Mouse (Mus musculus) c-Kit-positive CD71-positive TER-119-positive erythroid progenitor cells, embryonic 14.5 days (primary cell): Measurements from ENCODE around the gene Selenon.

Experiments
- DNase-seq: peaks from one replicate; pipeline ENCODE4 v3.0.0-alpha.2; 2013; ENCODE audit warnings: low spot score

Selenon gene

DNA sequence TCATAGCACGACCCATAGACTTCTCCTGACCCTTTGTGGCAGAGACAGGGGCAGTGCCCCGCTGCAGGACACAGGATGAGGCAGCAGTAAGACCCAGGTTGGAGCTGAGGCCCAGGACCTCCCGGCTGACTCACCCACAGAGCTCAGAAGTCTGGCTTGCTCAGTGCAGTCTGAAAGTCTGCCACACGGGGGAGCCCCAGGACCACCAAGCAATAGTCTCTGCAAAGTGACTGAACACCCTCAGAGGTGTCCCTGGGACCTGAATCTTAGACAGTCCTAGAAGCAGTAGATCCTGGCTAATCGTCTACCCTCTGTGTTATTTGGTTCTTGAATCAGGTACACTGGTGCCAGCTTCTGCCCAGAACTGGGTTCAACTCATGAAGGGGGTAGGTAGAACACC lies 8.7 kb downstream of the Selenon start:
- peak; percentile 85 for DNase-seq

DNA sequence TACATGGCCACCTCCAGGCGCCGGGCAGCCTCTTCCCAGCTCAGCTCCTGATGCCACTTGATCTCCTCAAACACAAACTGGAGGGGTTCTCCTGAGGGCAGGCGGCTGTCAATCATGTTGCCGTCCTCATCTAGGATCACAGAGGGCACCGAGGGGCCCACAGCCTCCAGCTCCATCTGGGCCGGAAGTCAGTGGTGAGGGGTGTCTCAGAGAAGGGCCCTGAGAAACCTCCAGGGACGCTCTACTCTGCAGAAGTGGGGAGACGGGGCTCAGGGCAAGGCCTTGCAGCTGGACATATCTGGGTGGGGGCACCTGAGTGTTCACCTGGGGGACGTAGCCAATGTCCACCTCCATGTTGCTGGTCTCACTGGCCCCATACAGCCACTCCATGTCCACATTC lies 9.2 kb downstream of the Selenon start:
- no peak for DNase-seq

DNA sequence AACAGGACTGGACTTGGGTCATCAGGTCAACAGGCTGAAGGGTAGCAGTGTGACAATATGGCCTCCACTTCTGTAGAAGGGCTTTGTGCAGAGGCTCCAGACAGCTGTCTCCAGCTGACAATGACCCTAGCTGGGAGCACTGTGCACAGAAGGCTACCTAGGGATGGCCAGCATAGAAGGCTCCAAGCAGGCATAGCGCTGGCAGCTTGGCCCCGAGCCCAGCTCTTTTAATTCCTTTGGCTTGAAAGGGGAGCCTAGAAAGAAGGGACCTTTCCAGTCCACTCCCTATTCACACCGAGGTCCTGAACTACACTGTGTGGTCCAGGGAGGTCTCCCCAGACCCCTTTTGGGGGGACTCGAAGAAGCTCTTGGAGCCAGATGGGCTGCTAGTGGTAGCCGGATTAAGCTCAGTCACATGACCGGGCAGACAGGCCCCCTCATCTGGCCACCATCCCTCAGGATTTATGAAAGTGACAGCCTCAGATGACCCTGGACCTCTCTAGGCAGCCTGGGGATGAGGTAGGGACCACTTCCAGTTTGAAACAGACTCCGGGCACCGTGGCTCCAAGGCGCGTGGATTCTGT lies 12.9 kb downstream of the Selenon start:
- DNase-seq = no peak

DNA sequence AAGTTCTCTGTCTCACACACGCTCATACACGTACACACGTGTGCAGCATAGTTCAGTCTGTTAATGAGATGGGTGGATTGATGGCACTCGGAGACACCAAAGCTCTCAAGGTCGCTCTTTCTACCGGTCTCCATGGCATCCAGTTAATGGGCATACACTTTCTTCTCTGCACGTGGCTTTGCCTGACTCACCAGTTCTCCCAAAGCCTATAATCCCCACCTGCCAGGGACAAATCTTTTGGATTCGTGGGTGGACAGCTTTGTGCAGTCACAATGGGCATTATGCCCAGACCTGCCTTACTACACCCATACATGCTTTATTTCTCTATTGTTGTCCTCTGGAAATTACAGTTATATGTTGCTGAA lies 16.2 kb downstream of the Selenon start:
- DNase-seq = no peak

DNA sequence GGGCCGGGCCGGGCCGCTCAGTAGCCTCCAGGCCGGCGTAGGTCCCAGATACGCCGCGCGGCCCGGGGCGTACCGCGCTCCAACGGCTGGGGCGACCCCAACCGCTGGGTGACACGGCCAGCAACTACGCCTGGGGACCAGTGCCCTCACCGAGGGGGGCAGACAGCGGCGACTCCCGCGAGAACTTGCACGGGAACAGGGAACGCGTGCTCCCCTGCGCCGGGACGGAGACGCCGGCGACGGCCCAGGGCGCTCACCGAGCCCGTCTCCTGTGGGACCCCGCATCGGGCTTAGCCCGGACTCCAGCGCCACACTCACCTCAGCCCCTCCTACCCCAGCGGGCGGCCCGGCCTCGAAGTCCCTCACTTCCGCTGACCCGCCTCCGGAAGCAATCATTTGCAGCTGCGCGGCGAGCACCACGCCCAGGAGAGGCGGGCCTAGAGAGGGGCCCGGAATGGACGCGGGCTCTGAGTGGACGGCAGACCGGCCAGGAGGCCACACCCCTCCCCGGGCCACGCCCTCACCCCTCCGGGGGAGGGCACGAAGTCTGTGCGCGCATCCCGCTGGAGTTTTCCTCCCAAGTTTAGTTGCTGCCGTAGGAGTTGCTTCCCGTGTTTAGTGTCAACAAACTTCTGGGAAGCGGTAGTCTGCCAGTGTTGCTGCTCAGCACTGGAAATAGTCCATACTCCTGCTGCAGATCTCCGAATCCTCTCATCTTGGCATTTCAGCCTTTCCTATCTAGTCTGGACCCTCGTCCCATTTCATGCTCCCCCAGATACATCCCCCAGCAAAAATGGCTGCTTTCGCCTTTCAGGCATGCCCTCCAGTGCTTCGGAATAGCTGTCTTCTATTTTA lies 16.8 kb downstream of the Selenon start, which contains the start of gene Mtfr1l:
Mtfr1l (minus strand) TSS at position 456 of the 855 bp plus-strand sequence.
- DNase-seq = peak; percentile 90

DNA sequence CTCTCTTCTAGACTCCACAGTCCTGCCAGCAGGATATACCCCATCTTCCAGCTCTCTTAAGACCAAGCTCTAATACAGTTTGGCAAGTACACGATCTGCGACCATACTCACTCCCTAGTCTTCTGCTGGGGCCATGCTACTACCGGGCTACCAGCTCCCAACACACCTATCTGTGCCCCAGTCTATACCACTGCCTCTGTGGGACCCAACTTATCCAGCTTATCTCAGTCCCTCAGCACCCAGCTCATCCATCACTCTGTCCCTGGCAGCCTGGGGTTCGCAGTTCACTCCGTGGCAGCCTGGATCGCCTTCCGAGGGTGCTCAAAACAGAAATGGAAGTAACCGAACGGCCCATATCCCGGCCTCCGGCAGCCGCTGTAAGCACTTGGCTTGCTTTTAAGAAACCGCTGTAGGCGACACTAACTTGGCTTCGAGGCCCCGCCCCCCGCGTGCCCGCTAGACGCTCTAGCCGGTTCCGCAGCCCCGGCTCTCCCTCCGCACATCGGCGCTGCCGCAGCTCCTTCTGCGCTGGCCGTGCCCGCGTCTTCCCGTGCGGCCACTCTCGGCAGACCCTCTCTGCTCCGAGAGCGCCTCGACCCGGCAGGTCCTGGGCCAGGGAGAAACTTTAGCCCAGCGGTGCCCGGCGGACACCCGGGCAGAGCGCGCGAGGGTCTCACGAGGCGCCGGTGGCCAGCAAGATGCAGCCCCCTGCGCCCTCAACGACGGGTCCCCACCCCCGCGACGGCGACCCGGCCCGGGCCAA lies 17.7 kb downstream of the Selenon start:
- peak; percentile 60 for DNase-seq

DNA sequence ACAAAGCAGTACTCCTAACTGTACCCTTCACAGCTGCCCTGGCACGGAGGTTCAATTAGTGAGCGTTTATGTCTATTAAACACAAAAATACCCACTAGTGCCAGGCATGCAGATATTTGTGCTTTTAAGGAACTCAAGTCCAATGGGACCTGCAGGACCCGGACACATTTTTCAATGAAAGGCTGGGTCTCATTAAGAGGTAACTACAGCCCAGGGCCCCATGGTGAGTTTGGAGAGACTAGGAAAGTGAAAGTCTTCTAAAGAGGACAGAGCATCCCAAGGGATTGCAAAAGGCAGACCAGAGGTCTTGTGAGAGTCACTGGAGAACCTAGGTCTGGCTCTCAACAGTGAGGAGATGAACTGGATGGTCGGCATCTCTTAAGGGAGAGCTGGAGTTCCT lies 18.5 kb downstream of the Selenon start:
- DNase-seq = no peak

DNA sequence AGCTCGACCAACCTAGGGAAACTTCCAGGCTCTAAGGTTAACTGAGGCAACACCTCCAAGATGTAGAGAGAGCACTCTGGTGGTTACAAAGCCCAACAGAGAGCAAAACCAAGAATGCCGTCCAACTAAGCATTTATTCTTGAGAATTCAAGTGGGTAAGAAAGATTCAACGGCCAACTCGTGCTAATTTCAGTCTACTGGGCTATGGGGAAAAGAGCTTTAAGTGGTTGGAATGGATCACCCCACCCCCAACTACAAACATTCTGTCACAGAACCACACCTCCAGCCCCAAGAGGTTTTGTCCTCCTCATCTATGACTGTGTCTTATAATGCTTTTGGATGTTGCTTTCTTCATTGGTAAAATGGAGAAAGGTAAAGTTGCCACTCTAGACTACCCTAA lies 19.0 kb downstream of the Selenon start:
- no peak for DNase-seq

DNA sequence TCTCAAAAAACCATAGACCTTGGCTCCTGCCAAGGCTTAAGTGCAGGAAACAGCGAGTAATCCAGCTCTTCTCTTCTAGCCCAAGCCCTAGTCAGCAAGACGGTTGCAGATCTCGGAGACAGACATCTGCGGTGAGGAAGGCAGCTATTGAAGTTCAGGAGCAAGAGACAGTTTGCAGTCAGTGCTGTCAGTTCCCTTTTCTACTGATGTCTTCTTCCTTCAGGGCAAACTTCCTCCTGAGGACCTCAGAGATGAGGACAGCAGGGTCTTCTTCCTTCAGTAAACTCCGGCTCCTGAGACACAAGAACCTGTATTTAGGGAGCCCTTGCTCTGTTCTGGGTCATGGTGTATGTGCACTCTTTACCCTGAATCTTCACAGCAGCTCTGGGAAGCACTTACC lies 25.7 kb downstream of the Selenon start:
- no peak for DNase-seq

DNA sequence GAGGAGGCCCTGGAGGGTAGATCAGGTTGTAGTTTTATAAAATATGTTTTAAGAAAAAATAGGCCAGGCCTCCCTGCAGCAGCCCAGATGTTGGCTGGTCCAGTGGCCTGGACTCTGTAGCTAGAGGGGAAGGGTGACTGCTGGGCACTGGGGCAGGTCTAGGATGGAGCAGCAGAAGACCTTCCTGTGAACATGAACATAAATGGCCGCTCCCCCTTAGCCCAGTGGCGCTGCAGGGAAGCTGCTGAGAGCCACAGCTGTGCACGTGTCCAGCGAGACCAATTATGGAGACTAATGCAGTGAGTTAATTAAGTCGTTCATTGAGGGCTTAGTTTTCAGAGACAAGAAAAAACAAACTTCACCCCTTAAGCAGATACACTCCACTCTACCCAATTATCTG lies 26.2 kb downstream of the Selenon start:
- DNase-seq = no peak

DNA sequence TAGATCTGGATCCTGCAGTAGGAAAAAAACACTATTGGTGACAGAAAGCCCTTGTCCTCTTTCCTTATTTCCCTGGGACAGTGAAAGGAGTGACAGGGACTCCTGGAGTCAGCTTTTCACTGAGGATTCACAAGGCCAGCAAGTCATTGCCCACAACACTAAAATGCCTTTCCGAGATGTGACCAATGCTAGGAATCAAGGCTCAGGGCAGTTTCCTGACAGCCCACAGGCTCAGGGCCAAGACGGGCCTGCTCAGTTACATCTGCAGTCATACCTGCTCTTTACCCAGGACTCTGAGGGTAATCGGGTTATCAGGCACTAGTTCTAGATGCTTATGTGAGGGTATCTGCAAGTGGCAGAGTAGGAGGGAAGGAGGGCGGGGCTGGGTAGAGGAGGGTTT lies 28.5 kb downstream of the Selenon start:
- DNase-seq = no peak

DNA sequence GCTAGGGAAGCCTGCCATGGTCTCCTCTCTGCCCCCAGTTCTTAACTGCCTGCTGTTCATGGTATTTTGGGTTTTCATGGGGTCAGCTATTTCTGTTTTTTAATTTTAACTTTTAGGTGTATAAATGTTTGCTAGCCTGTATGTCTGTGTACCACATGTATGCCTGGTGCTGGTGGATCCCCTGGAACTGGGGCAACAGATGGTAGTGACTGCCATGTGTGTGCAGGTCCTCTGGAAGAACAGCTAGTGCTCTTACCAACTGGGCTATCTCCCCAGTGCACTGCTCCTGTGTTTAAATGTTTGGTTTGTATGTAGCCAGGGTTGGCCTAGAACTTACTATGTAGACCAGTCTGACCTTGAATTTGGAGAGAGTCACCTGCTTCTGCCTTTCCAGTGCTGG lies 32.7 kb downstream of the Selenon start:
- DNase-seq = no peak

DNA sequence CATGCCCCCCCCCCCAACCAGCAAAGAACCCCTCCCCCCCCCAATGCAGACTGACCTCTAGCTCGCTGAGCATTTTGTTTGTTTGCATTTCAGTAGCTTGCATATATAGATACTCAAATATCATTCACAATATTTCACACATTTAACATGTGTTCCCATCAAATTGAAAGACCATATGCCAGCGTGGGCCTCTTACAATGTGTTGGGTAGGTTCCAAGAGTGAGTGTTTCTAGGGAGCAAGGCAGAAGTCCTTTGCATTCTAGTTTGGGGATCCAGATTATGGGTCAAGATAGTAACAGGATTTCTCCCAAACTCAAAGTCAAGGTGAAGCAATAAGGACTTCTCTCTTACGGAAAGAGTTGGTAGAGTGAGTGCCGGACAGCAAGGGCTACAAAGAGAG lies 33.4 kb downstream of the Selenon start:
- no peak for DNase-seq

DNA sequence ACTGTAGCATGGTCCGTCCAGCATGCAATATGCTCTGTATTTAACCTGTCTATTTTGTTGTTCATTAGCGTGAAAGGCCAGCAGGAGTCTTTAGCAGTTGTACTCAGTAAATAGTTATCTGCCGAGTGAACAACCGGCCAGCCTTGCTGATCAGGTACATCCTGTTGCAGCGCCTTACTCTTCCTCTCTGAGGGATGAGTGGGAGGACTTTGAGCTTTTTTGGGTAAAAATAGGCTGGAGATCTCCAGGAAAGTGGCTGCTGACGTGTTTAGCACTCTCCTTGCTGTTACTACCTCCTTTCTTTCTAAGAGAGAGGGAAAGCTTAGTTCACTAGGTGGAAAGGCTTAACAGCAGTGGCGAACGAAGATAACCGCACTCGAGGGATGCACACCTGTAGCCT lies 34.2 kb downstream of the Selenon start:
- DNase-seq = no peak

DNA sequence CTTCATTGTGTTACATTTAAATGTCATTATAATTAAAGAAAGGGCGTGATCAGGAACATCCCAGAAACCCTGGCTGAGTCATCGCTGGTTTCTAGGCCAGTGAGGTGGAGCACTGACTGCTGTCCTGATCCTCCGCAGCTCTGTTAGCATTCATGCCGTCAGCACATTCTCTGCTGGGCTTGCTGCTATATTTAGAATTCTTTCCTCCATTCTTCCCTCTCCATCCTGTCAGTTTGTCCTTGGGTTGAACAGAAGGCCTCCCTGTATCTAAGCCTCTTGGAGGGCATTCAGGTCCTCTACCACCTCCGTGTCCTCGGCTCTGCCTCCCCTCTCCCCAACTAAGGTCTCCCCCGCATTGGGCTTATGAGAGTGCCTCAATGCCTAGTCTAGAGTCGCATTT lies 35.0 kb downstream of the Selenon start:
- DNase-seq = no peak

DNA sequence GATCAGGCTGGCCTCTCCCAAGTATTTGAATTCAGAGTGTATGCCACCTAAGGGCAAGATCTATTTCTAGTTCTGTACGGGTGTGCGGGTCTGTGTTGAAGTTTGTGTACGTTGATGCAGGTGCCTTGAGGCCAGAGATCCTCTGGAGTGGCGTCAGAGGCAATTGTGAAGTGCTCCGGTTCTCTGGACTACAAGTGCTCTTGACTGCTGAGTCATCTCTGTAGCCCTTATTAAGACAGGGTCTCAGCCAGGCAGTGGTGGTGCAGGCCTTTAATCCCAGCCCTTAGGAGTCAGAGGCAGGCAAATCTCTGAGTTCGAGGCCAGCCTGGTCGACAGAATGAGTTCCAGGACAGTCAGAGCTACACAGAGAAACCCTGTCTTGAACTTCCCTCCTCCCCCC lies 36.4 kb downstream of the Selenon start:
- DNase-seq = no peak

DNA sequence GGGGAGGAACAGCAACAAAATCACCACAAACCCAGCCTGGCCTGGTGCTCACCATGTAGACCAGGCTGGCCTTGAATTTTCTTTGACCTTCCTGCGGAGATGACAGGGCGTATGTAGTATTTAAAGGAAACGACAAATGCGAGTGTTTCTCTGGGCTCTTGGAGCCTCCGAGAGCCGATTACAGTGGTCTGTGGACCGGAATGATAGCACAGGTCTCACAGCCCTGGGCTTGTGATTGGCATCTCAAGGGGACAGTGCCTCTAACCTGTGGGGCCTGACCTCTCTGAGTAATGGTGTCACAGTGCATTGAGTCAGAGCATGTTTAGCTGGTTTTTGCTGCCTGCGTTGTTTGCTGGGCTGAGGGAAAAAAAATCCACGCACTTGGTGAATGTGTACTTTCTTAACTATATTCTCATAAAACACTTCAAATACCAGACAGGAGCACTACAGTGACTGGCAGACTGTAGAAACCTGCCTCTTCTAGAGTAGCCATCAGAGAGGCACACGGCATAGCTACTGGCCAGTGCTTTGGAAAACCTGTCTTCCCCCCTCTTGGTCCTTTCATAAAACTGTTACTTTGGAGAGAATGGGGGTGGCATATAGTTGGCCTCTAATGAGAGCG lies 37.5 kb downstream of the Selenon start:
- no peak for DNase-seq

DNA sequence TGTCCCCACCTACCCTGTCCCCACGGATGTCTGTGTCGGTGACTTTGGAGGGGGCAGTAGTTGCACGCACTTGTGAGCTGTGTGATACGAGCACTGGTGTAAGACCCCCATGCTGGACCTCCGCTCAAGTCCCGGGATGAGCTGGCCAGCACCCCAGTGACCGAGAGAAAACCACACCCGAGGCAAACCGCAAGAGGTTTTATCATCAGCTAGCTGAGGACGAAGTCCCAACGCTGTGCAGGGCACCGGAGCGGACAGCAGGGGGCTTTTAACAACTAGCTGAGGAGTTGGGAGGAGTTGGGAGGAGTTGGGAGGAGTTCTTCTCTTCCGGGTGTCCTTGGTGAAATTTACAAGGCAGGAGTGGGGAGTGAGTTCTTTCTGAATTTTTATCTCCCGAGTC lies 39.2 kb downstream of the Selenon start:
- DNase-seq = no peak

DNA sequence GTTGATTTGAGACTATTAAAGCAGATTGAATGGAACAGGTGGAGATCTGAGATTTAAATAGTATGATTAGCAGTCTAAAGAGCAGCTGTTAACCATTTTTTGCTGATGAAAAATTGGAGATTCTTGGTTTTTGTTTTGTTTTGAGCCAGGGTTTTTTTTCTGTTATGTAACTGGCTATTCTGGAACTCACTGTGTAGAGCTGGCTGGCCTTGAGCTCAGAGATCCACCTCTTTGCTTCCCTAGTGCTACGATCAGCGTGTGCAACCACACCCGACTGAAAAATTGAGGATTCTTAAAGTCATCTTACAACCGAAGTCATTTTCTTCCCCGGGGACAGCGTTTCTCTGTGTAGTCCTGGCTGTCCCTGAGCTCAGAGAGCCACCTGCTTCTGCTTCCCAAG lies 40.2 kb downstream of the Selenon start:
- no peak for DNase-seq

DNA sequence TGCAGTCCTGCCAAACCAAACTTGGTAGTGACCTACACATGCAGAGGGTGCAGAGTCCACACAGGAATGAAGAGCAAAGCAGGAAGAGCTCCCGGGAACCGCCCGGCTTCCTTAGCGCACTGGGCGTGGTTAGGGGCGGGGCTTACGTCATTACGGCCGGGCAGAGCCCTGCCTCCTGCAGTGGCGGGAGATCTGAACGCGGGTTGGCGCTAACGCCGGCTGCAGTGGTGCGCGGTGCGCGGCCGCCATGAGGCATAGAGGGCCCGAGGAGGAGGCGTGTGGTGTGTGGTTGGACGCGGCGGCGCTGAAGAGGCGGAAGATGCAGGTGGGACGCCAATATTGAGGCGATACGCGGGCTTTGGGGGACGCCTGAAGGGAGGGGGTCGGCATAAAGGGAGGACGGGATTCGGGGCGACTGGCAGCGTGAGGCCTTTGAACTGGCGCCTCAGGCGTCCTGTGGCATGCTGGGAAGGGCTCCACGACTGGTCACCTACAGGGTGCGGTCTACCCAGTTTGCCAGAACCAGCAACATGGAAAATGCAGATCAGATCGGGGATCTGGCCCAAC lies 41.0 kb downstream of the Selenon start, which contains the start of gene Aunip:
Aunip (plus strand) TSS at position 155 of the 567 bp plus-strand sequence.
- DNase-seq = peak; percentile 90

DNA sequence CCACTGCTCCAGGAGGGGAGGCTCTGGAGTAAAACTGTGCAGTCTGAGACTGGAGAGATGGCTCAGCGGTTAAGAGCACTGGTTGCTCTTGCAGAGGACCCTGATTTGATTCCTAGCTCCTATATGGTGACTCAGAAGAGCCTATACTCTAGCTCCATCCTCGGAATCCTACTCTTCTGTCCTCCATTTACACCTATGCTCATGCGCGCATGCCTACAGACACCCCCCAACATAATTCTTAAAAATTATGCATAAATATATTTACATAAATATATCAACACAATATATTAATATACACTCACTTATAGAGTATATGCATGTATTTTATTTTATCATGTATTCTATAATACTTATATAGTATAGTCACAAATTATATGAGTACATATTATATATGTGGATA lies 41.6 kb downstream of the Selenon start:
- DNase-seq = no peak

DNA sequence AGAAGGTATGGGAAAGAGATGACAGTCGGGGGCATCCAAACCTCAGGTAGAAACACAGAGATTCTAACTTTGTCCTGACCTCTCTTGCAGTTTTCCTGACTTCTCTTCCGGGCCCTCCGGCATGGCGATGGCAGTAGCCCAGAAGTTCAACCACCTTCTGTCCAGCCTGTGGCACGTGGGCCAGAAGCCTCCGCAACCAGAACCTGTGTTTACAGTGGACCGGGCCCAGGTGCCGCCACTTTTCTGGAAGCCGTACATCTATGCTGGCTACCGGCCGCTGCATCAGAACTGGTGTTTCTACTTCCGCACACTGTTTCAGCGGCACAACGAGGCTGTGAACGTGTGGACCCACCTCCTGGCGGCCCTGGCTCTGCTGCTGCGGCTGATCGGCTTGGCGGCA lies 45.3 kb downstream of the Selenon start:
- no peak for DNase-seq
